ENCODE assay signal across 29 mouse cellular contexts in genomic region chr3:131788321-131788720, GRCm38 (mm10).
"Had no signal": no experiment of that assay in that cellular context is flagged by ENCODE, and none has a peak within 500 bp of the region (broad histone marks: within the 10 kb centered on the region; RNA-seq: fewer than 3 reads in every experiment).

No protein-coding gene starts in this region.

- H3K27me3 ChIP-seq: limb, embryonic 12.5 days; limb, embryonic 13.5 days; limb, embryonic 15.5 days; liver, embryonic 12.5 days; liver, embryonic 13.5 days; liver, embryonic 15.5 days; lung, embryonic 15.5 days; megakaryocyte, embryonic 14.5 days; midbrain, embryonic 12.5 days; midbrain, embryonic 13.5 days; midbrain, embryonic 15.5 days had no signal

- H3K4me1 ChIP-seq: limb, embryonic 10.5 days; limb, embryonic 12.5 days; limb, embryonic 13.5 days; limb, embryonic 15.5 days; liver, embryonic 12.5 days; liver, embryonic 13.5 days; liver, embryonic 15.5 days; lung, embryonic 15.5 days; megakaryocyte, embryonic 14.5 days; midbrain, embryonic 10.5 days; midbrain, embryonic 12.5 days; midbrain, embryonic 13.5 days; midbrain, embryonic 15.5 days had no signal

- H3K4me3 ChIP-seq: limb, embryonic 10.5 days; limb, embryonic 12.5 days; limb, embryonic 13.5 days; limb, embryonic 15.5 days; liver, embryonic 12.5 days; liver, embryonic 13.5 days; liver, embryonic 15.5 days; lung, embryonic 15.5 days; megakaryocyte, embryonic 14.5 days; midbrain, embryonic 10.5 days; midbrain, embryonic 12.5 days; midbrain, embryonic 13.5 days; midbrain, embryonic 15.5 days; myocyte had no signal

- DNase-seq: left cerebral cortex, postnatal 4 days; liver; liver, embryonic 13.5 days; liver, postnatal 0 days; lung, adult 18-20 months; lung, adult 2 months; lung, embryonic 14.5 days; lung, postnatal 10 days; lung, postnatal 14 days; lung, postnatal 36 days; lung, postnatal 4 days; midbrain, embryonic 14.5 days had no signal

- H3K9me3 ChIP-seq: limb, embryonic 10.5 days; limb, embryonic 12.5 days; limb, embryonic 13.5 days; limb, embryonic 15.5 days; liver, embryonic 12.5 days; liver, embryonic 13.5 days; liver, embryonic 15.5 days; lung, embryonic 15.5 days; megakaryocyte, embryonic 14.5 days; midbrain, embryonic 10.5 days; midbrain, embryonic 12.5 days; midbrain, embryonic 13.5 days; midbrain, embryonic 15.5 days had no signal

- H3K36me3 ChIP-seq: limb, embryonic 10.5 days; limb, embryonic 12.5 days; limb, embryonic 13.5 days; limb, embryonic 15.5 days; liver, embryonic 12.5 days; liver, embryonic 13.5 days; liver, embryonic 15.5 days; lung, embryonic 15.5 days; midbrain, embryonic 10.5 days; midbrain, embryonic 12.5 days; midbrain, embryonic 13.5 days; midbrain, embryonic 15.5 days had no signal

- H3K27ac ChIP-seq: limb, embryonic 10.5 days; limb, embryonic 12.5 days; limb, embryonic 13.5 days; limb, embryonic 15.5 days; liver, embryonic 12.5 days; liver, embryonic 13.5 days; liver, embryonic 14.5 days; liver, embryonic 15.5 days; lung, embryonic 15.5 days; macrophage; midbrain, embryonic 10.5 days; midbrain, embryonic 12.5 days; midbrain, embryonic 13.5 days; midbrain, embryonic 15.5 days had no signal

- H3K4me2 ChIP-seq: limb, embryonic 12.5 days; limb, embryonic 13.5 days; limb, embryonic 15.5 days; liver, embryonic 11.5 days; liver, embryonic 12.5 days; liver, embryonic 13.5 days; liver, embryonic 15.5 days; lung, embryonic 14.5 days; lung, embryonic 15.5 days; midbrain, embryonic 11.5 days; midbrain, embryonic 12.5 days; midbrain, embryonic 13.5 days; midbrain, embryonic 15.5 days had no signal

- H3K9ac ChIP-seq: limb, embryonic 12.5 days; limb, embryonic 13.5 days; limb, embryonic 15.5 days; liver, embryonic 12.5 days; liver, embryonic 13.5 days; liver, embryonic 14.5 days; liver, embryonic 15.5 days; liver, postnatal 0 days; lung, embryonic 14.5 days; lung, embryonic 15.5 days; midbrain, embryonic 12.5 days; midbrain, embryonic 13.5 days; midbrain, embryonic 15.5 days had no signal
